Mouse (Mus musculus): ENCODE measurements around the gene Mief2. TPM values are rescaled to one million over a fixed set of nuclear protein-coding genes. Genes with fewer than 3 reads are reported as not detected.

Mief2 gene
- total RNA-seq, 1 experiment from 2014 or later = 45.0 TPM

DNA sequence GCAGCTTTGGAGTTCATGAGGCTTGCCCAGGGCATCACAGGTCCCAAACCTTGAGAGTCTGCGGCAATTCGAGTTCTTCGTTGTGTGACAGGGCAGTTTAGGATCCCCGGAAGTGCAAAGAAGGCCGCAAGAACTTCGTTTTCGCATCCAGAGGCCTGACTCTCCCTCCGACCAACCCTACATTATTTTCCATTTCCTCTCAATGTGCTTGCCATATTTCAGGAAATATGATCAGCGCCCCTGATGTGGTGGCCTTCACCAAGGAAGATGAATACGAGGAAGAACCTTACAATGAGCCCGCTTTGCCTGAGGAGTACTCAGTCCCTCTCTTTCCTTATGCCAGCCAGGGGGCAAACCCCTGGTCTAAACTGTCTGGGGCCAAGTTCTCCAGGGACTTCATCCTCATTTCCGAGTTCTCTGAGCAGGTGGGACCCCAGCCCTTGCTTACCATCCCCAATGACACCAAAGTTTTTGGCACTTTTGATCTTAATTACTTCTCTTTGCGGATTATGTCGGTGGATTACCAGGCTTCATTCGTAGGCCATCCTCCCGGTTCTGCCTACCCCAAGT lies 49.7 kb downstream of the Mief2 start:
- DNase-seq = no peak

DNA sequence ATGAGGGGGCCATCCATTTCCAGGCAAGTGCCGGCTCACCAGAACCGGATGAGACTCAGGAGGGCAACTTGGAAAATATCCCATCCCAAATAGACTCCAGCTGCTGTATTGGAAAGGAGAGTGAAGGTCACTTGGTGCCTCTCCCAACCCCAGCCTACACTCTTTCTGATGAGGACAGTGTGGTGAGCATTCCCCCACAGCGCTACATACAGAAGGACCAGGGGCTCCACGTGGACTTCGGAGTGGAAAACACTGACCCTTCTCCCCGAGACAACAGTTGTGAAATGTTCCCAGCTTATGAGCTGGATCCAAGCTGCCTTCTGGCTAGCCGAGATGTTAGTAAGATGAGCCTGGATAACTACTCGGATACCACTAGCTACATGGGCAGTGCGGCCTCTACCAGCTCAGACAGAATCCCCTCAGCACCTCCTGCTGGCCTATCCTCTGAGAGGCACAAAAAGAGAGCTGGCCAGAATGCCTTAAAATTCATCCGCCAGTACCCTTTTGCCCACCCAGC lies 51.5 kb downstream of the Mief2 start:
- no peak for DNase-seq

Small RNAs within 50 kb of the gene (microRNA-seq; reads per million reads assigned to microRNA genes)
- gene Mir5100 = 2.5 to 4.1 reads per million in 2 experiments

Other genes with a start within 250 kb of the Mief2 start
- 114 and 126 TPM in 2 replicates for gene Alkbh5, start 192.0 kb upstream of the Mief2 start, total RNA-seq (2021)
- 25.6 and 28.6 TPM in 2 replicates for gene Llgl1, start 28.7 kb upstream of the Mief2 start, total RNA-seq (2021)
- 167 and 175 TPM in 2 replicates for gene Flii, start 1.1 kb upstream of the Mief2 start, total RNA-seq (2021)
- 13.2 and 13.7 TPM in 2 replicates for gene Top3a, start 49.0 kb downstream of the Mief2 start, total RNA-seq (2021)
- gene Smcr8, start 49.1 kb downstream of the Mief2 start, total RNA-seq (2021) = 27.0 and 27.5 TPM in 2 replicates
- 82.3 and 91.4 TPM in 2 replicates for gene Shmt1, start 83.3 kb downstream of the Mief2 start, total RNA-seq (2021)
- gene Dhrs7b, start 102.2 kb downstream of the Mief2 start, total RNA-seq (2021) = 38.7 and 49.5 TPM in 2 replicates
- gene Tmem11, start 150.9 kb downstream of the Mief2 start, total RNA-seq (2021) = 40.4 and 41.5 TPM in 2 replicates
- 21.5 and 27.5 TPM in 2 replicates for gene Natd1, start 186.4 kb downstream of the Mief2 start, total RNA-seq (2021)
- gene Map2k3, start 203.6 kb downstream of the Mief2 start, total RNA-seq (2021) = 128 and 161 TPM in 2 replicates